Mouse (Mus musculus) hindbrain, embryonic 14.5 days (tissue): ENCODE measurements at regions not wholly inside any gene's neighbourhood (a gene's known extent, or its start where the extent isn't known, plus 50 kb on each side); places are given as distances from the start of the nearest gene placed in this dataset.
A peak's percentile ranks its signal among the peaks of the same experiment; 100 is the strongest.

Experiments
- ATAC-seq: fragments of 200-750 bp; cut with Nextera tagmentation; 2 replicates; pipeline ENCODE4 v1.8.0; 2017; ENCODE audit warnings: moderate number of reproducible peaks, mild to moderate bottlenecking, moderate TSS enrichment, moderate library complexity; ENCODE audit not compliant: low FRiP score
- DNase-seq: peaks from one replicate; pipeline ENCODE4 v3.0.0-alpha.2; 2015; ENCODE audit warnings: low spot score
- H3K27ac ChIP-seq: fragments of 300-500 bp; sonication (generic); 2 replicates; pipeline ENCODE4 v1.5.1; 2014; ENCODE audit warnings: mild to moderate bottlenecking, moderate library complexity
- H3K27me3 ChIP-seq: fragments of 300-500 bp; sonication (generic); 2 replicates; pipeline ENCODE4 v1.6.1; 2014; ENCODE audit warnings: mild to moderate bottlenecking, low read length, mixed read lengths; ENCODE audit not compliant: control insufficient read depth, insufficient read depth
- H3K36me3 ChIP-seq: fragments of 300-500 bp; sonication (generic); replicated peaks from 2 replicates; pipeline ENCODE4 v1.6.1; 2014; ENCODE audit not compliant: control insufficient read depth, insufficient read depth
- H3K4me1 ChIP-seq: fragments of 300-500 bp; sonication (generic); replicated peaks from 2 replicates; pipeline ENCODE4 v1.6.1; 2014; ENCODE audit warnings: antibody characterized with exemption, low read length, mixed read lengths; ENCODE audit not compliant: control insufficient read depth, insufficient read depth
- H3K4me2 ChIP-seq: fragments of 300-500 bp; sonication (generic); replicated peaks from 2 replicates; pipeline ENCODE4 v1.6.1; 2014; ENCODE audit warnings: mild to moderate bottlenecking, moderate library complexity
- H3K4me3 ChIP-seq: fragments of 300-500 bp; sonication (generic); replicated peaks from 2 replicates; pipeline ENCODE4 v1.5.1; 2014; ENCODE audit warnings: mild to moderate bottlenecking, low read length
- H3K9ac ChIP-seq: fragments of 300-500 bp; sonication (generic); 2 replicates; pipeline ENCODE4 v1.6.1; 2014
- H3K9me3 ChIP-seq: fragments of 300-500 bp; sonication (generic); 2 replicates; pipeline ENCODE4 v1.6.1; 2016; ENCODE audit warnings: low read length; ENCODE audit not compliant: control insufficient read depth
- WGBS: fragments of 180-500 bp; shearing (Covaris S2); extraction: QIAGEN DNeasy Blood & Tissue Kit; methylation state at CpG from one replicate; pipeline ENCODE4 v1.1.7; 2014; 5-methylcytosine and 5-hydroxymethylcytosine counted together

GRCm38 (mm10) chr6:93573679-93574635 is 630.7 kb upstream of the Adamts9 start:
- 73% methylated on average over 7 of the region's 7 CpGs for WGBS
- H3K27ac ChIP-seq: no peak overlapping the region
- no peaks in the 10 kb centered on the region for H3K27me3 ChIP-seq
- no peaks in the 10 kb centered on the region for H3K4me1 ChIP-seq
- DNase-seq (no peak), ATAC-seq (peak; percentile 27; the same call in 1 of the 2 replicates)
- H3K9ac ChIP-seq: no peak overlapping the region
- no peaks in the 10 kb centered on the region for H3K9me3 ChIP-seq
- H3K36me3 ChIP-seq: no peaks in the 10 kb centered on the region
- H3K4me2 ChIP-seq: no peak overlapping the region
- no peak overlapping the region for H3K4me3 ChIP-seq

DNA sequence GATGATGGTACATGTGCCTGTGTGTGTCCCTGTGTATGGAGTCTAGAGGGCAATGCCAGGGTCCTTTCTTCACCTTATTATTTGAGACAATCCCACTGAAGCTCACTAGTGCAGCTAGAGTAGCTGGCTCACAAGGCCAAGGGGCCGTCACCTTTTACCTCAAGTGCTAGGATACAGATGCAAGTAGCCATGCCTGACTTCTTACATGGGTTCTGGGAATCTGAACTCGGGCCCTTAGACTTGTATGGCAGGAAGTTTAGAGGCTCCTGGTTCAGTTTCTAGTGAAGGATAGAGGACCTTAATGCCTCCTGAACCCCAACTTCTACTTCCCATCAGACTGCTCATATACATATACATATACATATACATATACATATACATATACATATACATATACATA is 626.6 kb upstream of the Adamts9 start:
- no peaks in the 10 kb centered on the region for H3K4me1 ChIP-seq
- H3K9ac ChIP-seq: no peak overlapping the region
- ATAC-seq (no peak), DNase-seq (no peak)
- no peaks in the 10 kb centered on the region for H3K36me3 ChIP-seq
- 93% methylated on average over 2 of the region's 2 CpGs for WGBS
- H3K27me3 ChIP-seq: no peaks in the 10 kb centered on the region
- H3K27ac ChIP-seq: no peak overlapping the region
- no peak overlapping the region for H3K4me2 ChIP-seq
- H3K4me3 ChIP-seq: no peak overlapping the region
- no peaks in the 10 kb centered on the region for H3K9me3 ChIP-seq

DNA sequence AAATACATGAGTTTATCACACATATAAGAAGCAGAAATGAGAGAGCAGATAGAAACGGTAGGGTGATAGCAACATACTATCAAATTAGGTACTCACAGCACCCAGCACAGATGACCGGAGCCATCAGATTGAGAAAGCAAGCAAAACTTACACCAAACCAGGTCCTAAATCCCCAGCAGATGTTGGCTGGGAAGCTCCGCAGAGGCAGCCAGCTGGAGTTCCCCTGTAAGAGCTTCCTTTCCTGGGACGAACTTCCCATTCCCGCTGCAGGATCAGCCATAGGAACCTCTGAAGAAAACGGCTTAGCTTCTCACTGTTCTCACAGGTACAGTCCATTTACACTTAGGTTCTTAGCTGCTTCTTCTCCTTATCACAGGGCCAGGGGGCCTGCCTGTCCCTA is 625.9 kb upstream of the Adamts9 start:
- no peak overlapping the region for H3K4me2 ChIP-seq

DNA sequence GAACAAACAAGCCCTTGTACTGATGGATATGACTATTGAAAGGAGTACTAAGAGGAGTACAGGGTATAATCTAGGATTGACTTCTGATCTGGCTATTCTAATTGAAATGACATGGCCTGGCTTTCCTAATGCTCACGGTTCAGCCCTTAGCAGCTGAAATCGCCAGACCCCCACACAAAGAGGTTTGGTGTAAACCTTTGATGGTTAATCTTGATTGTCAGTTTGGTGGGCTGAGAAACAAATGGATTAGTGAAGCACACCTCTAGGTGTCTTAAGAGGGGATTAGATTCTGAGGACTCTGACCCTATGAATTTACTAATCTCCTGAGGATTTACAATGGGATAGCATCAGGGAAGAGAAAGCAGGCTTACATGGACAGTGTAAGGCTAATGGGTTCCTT is 623.4 kb upstream of the Adamts9 start:
- ATAC-seq (no peak), DNase-seq (no peak)
- Histone ChIP-seq H3K4me3 (no peak overlapping the region), H3K4me2 (no peak overlapping the region), H3K27ac (no peak overlapping the region), H3K4me1 (no peaks in the 10 kb centered on the region), H3K36me3 (no peaks in the 10 kb centered on the region), H3K27me3 (no peaks in the 10 kb centered on the region), H3K9ac (no peak overlapping the region), H3K9me3 (no peaks in the 10 kb centered on the region)
- WGBS: 28% methylated on average over 2 of the region's 2 CpGs

More for the DNA sequence above, 625.9 kb upstream of the Adamts9 start:
- Histone ChIP-seq H3K36me3 (no peaks in the 10 kb centered on the region), H3K4me3 (no peak overlapping the region), H3K27ac (no peak overlapping the region), H3K4me1 (no peaks in the 10 kb centered on the region), H3K9ac (no peak overlapping the region), H3K27me3 (no peaks in the 10 kb centered on the region), H3K9me3 (no peaks in the 10 kb centered on the region)
- ATAC-seq: no peak
- 83% methylated on average over 6 of the region's 6 CpGs for WGBS
- DNase-seq: no peak

- 86% methylated on average over 2 of the region's 2 CpGs for WGBS
- no peak for ATAC-seq
- no peak overlapping the region for H3K27ac ChIP-seq
- H3K9ac ChIP-seq: no peak overlapping the region
- no peak overlapping the region for H3K4me2 ChIP-seq
- no peaks in the 10 kb centered on the region; the same call in 1 of the 2 replicates for H3K4me1 ChIP-seq
- H3K9me3 ChIP-seq: no peaks in the 10 kb centered on the region
- no peak overlapping the region for H3K4me3 ChIP-seq
- no peak for DNase-seq
- no peaks in the 10 kb centered on the region for H3K36me3 ChIP-seq
- H3K27me3 ChIP-seq: no peaks in the 10 kb centered on the region
Measured at GRCm38 (mm10) chr6:93548311-93548710, 605.0 kb upstream of the Adamts9 start.

DNA sequence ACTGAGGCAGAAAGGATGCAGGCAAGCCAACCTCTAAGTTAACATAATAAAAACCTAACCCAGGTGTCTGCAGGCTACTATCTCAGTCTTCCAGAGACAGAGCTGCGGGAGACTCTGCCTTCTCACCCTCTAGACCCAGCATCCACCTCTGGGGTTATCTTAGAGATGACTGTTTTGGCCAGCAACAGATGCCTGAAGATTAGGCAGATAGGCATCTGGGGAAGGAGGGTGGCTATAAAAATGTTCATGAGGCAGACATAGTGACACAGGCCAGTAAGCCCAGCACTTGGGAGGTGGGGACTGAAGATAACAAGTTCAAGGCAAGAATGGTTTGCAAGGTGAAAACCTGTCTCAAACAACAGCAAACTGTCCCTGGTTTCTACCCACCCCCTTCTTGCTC is 601.0 kb upstream of the Adamts9 start:
- no peaks in the 10 kb centered on the region for H3K36me3 ChIP-seq
- no peak overlapping the region for H3K4me3 ChIP-seq
- no peak overlapping the region for H3K27ac ChIP-seq
- WGBS: 37% methylated on average over 1 of the region's 1 CpGs
- H3K9me3 ChIP-seq: no peaks in the 10 kb centered on the region
- no peak for ATAC-seq
- DNase-seq: no peak
- H3K4me1 ChIP-seq: no peaks in the 10 kb centered on the region; the same call in 1 of the 2 replicates
- H3K4me2 ChIP-seq: no peak overlapping the region
- H3K9ac ChIP-seq: no peak overlapping the region
- no peaks in the 10 kb centered on the region for H3K27me3 ChIP-seq

DNA sequence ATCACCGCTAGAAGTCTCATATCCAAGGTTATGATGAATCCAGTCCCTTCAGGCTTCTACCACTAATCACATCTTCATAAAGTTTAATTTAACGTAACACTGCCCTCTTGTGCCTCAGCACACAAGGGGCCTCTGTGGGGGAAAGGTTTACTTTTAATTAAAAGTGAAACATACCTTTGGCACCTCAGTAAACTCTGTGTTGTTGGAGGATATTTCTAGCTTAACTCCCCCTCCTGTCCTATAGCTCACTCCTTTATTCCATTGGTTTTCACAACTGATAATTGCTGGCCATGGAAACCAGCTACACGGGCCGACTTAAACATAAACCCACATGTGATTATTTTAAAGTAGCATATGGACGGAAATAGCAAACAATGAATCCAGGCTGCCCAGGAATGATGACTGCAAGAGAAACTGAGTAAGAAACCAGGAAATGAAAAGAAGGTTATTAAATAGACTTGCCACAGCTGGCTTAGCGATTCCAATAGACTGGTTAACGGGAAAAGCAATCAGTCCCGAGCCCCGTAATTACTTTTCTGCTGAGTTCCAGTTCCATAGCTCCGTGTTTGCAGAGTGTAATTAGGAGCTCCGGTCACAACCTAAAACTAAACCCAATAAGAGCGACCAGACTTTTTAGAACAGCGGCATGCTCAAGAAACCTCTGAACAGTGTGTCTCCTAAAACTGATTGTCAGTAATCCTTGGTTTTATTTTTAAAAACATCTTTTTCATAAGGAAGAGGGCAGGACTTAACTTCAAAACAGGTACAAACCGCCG is 600.2 kb upstream of the Adamts9 start:
- WGBS: 56% methylated on average over 15 of the region's 15 CpGs
- peak; percentile 50 for DNase-seq
- no peak overlapping the region for H3K27ac ChIP-seq
- no peaks in the 10 kb centered on the region; the same call in 1 of the 2 replicates for H3K4me1 ChIP-seq
- no peaks in the 10 kb centered on the region for H3K9me3 ChIP-seq
- H3K27me3 ChIP-seq: no peaks in the 10 kb centered on the region
- no peak overlapping the region for H3K4me3 ChIP-seq
- ATAC-seq: no peak
- no peak overlapping the region for H3K4me2 ChIP-seq
- no peak overlapping the region for H3K9ac ChIP-seq
- H3K36me3 ChIP-seq: no peaks in the 10 kb centered on the region

GRCm38 (mm10) chr6:93539583-93539982 is 596.3 kb upstream of the Adamts9 start:
- H3K4me1 ChIP-seq: no peaks in the 10 kb centered on the region; the same call in 1 of the 2 replicates
- no peaks in the 10 kb centered on the region for H3K36me3 ChIP-seq
- 88% methylated on average over 1 of the region's 1 CpGs for WGBS
- H3K4me3 ChIP-seq: no peak overlapping the region
- H3K27me3 ChIP-seq: no peaks in the 10 kb centered on the region
- no peak overlapping the region for H3K4me2 ChIP-seq
- DNase-seq (no peak), ATAC-seq (no peak)
- no peaks in the 10 kb centered on the region for H3K9me3 ChIP-seq
- H3K9ac ChIP-seq: no peak overlapping the region
- no peak overlapping the region for H3K27ac ChIP-seq

GRCm38 (mm10) chr6:93539171-93539570 is 595.9 kb upstream of the Adamts9 start:
- no peaks in the 10 kb centered on the region for H3K27me3 ChIP-seq
- no peaks in the 10 kb centered on the region for H3K9me3 ChIP-seq
- no peak overlapping the region for H3K4me2 ChIP-seq
- ATAC-seq (no peak), DNase-seq (no peak)
- no peak overlapping the region for H3K27ac ChIP-seq
- 78% methylated on average over 4 of the region's 4 CpGs for WGBS
- H3K4me1 ChIP-seq: no peaks in the 10 kb centered on the region; the same call in 1 of the 2 replicates
- no peaks in the 10 kb centered on the region for H3K36me3 ChIP-seq
- no peak overlapping the region for H3K4me3 ChIP-seq
- no peak overlapping the region for H3K9ac ChIP-seq
